In genomic region chr13:49131342-49131855, GRCm38 (mm10) we compare ENCODE assay signal across 13 mouse cellular contexts. TPM values are rescaled to one million over a fixed set of nuclear protein-coding genes. Genes with fewer than 3 reads are reported as not detected.
DNase-seq lines count a peak whose midpoint lies in the region; ATAC-seq and TF ChIP-seq lines count a peak whose summit lies in the region.
"Had no signal": no experiment of that assay in that cellular context is flagged by ENCODE, and none has a peak within 500 bp of the region (broad histone marks: within the 10 kb centered on the region; RNA-seq: fewer than 3 reads in every experiment).

No protein-coding gene starts in this region.

- peak overlapping the region; percentile 84 for H3K27ac ChIP-seq in gastrocnemius, adult 2 months
- H3K27ac ChIP-seq in neural tube, embryonic 11.5 days (ENCODE audit: low read depth, low read length), result peak overlapping the region; percentile 15; the same call in 1 of the 2 replicates
- H3K27ac ChIP-seq in intestine, embryonic 16.5 days (ENCODE audit: low read length), result peak overlapping the region; percentile 80
- H3K27ac ChIP-seq in stomach, embryonic 16.5 days (ENCODE audit: low read length), result peak overlapping the region; percentile 79
- H3K27ac ChIP-seq in kidney, embryonic 16.5 days (ENCODE audit: low read length), result no peak overlapping the region
- H3K27ac ChIP-seq: limb, embryonic 12.5 days had no signal

- 65% methylated on average over 4 of the region's 4 CpGs for WGBS in neural tube, embryonic 11.5 days
- WGBS in intestine, embryonic 16.5 days, result 60% methylated on average over 4 of the region's 4 CpGs
- WGBS in stomach, embryonic 16.5 days, result 70% methylated on average over 4 of the region's 4 CpGs
- 60% methylated on average over 4 of the region's 4 CpGs for WGBS in kidney, embryonic 16.5 days

- peaks cover 24% of the 10 kb centered on the region for H3K4me1 ChIP-seq in neural tube, embryonic 11.5 days (ENCODE audit: control insufficient read depth, insufficient read depth, low read length)
- H3K4me1 ChIP-seq in intestine, embryonic 16.5 days (ENCODE audit: control insufficient read depth, insufficient read depth, low read length), result peaks cover 46% of the 10 kb centered on the region
- H3K4me1 ChIP-seq in stomach, embryonic 16.5 days (ENCODE audit: control insufficient read depth, insufficient read depth, low read length), result peaks cover 44% of the 10 kb centered on the region
- H3K4me1 ChIP-seq in kidney, embryonic 16.5 days (ENCODE audit: insufficient read depth, low read length), result peaks cover 12% of the 10 kb centered on the region

- no peaks in the 10 kb centered on the region for H3K9me3 ChIP-seq in neural tube, embryonic 11.5 days (ENCODE audit: control insufficient read depth, low read length)
- H3K9me3 ChIP-seq in intestine, embryonic 16.5 days (ENCODE audit: control insufficient read depth, low read length), result no peaks in the 10 kb centered on the region
- no peaks in the 10 kb centered on the region for H3K9me3 ChIP-seq in stomach, embryonic 16.5 days (replicated peaks; ENCODE audit: control insufficient read depth, low read length)
- H3K9me3 ChIP-seq in kidney, embryonic 16.5 days (ENCODE audit: low read length), result no peaks in the 10 kb centered on the region
- H3K9me3 ChIP-seq: limb, embryonic 12.5 days had no signal

- no peak overlapping the region for H3K4me2 ChIP-seq in neural tube, embryonic 11.5 days (ENCODE audit: low read depth)
- 0 out of 2 replicates have a peak overlapping the region, but pooled peaks have one; percentile 8 for H3K4me2 ChIP-seq in intestine, embryonic 16.5 days (ENCODE audit: low read depth, low read length)
- H3K4me2 ChIP-seq in stomach, embryonic 16.5 days (ENCODE audit: low read depth, low read length), result no peak overlapping the region
- H3K4me2 ChIP-seq in kidney, embryonic 16.5 days (replicated peaks; ENCODE audit: low read depth, low read length), result no peak overlapping the region
- H3K4me2 ChIP-seq: limb, embryonic 12.5 days had no signal

- no peak for ATAC-seq in neural tube, embryonic 11.5 days (ENCODE audit: insufficient read depth, low FRiP score, low TSS enrichment)
- ATAC-seq in intestine, embryonic 16.5 days, result peak; percentile 56
- peak; percentile 7; the same call in 1 of the 2 replicates for ATAC-seq in stomach, embryonic 16.5 days (ENCODE audit: insufficient read depth, low FRiP score)
- no peak for ATAC-seq in kidney, embryonic 16.5 days (ENCODE audit: low FRiP score, low TSS enrichment)

- intact Hi-C loops in gastrocnemius, adult 2 months (cut with DNase I), result no loop called here

- H3K9ac ChIP-seq in neural tube, embryonic 11.5 days (ENCODE audit: low read length), result no peak overlapping the region
- peak overlapping the region; percentile 36; the same call in 1 of the 2 replicates for H3K9ac ChIP-seq in intestine, embryonic 16.5 days (ENCODE audit: low read depth, low read length)
- H3K9ac ChIP-seq in stomach, embryonic 16.5 days (ENCODE audit: low read length), result peak overlapping the region; percentile 42; the same call in 1 of the 2 replicates
- no peak overlapping the region for H3K9ac ChIP-seq in kidney, embryonic 16.5 days (replicated peaks; ENCODE audit: low read length)
- H3K9ac ChIP-seq: limb, embryonic 12.5 days had no signal

- H3K36me3 ChIP-seq in neural tube, embryonic 11.5 days (ENCODE audit: control insufficient read depth, insufficient read depth, low read length), result no peaks in the 10 kb centered on the region
- no peaks in the 10 kb centered on the region for H3K36me3 ChIP-seq in intestine, embryonic 16.5 days (ENCODE audit: control insufficient read depth, insufficient read depth, low read length)
- no peaks in the 10 kb centered on the region for H3K36me3 ChIP-seq in stomach, embryonic 16.5 days (ENCODE audit: control insufficient read depth, insufficient read depth, low read length)
- no peaks in the 10 kb centered on the region for H3K36me3 ChIP-seq in kidney, embryonic 16.5 days (ENCODE audit: insufficient read depth, low read length)
- H3K36me3 ChIP-seq: limb, embryonic 12.5 days had no signal

- no peak for TF ChIP-seq CTCF in gastrocnemius, adult 2 months (IDR thresholded peaks at IDR 0.05)

- H3K27me3 ChIP-seq in neural tube, embryonic 11.5 days (ENCODE audit: control insufficient read depth, insufficient read depth, low read length), result no peaks in the 10 kb centered on the region
- no peaks in the 10 kb centered on the region for H3K27me3 ChIP-seq in intestine, embryonic 16.5 days (replicated peaks; ENCODE audit: control insufficient read depth, insufficient read depth, low read length)
- H3K27me3 ChIP-seq in stomach, embryonic 16.5 days (ENCODE audit: control insufficient read depth, insufficient read depth, low read length), result no peaks in the 10 kb centered on the region
- no peaks in the 10 kb centered on the region for H3K27me3 ChIP-seq in kidney, embryonic 16.5 days (ENCODE audit: insufficient read depth, low read length)
- H3K27me3 ChIP-seq: limb, embryonic 12.5 days had no signal

- no peak overlapping the region for H3K4me3 ChIP-seq in gastrocnemius, adult 2 months
- H3K4me3 ChIP-seq in neural tube, embryonic 11.5 days (ENCODE audit: low read depth, low read length), result no peak overlapping the region
- H3K4me3 ChIP-seq in intestine, embryonic 16.5 days (ENCODE audit: low read length), result no peak overlapping the region
- no peak overlapping the region for H3K4me3 ChIP-seq in stomach, embryonic 16.5 days (replicated peaks; ENCODE audit: low read length)
- no peak overlapping the region for H3K4me3 ChIP-seq in kidney, embryonic 16.5 days (ENCODE audit: low read length)
- H3K4me3 ChIP-seq: limb, embryonic 12.5 days had no signal

- no peak for DNase-seq in gastrocnemius, adult 2 months
- DNase-seq in gastrocnemius, postnatal 4 days (ENCODE audit: low spot score in 2 of 2), result no peak
- no peak for DNase-seq in neural tube, embryonic 11.5 days (ENCODE audit: low spot score)
- no peak for DNase-seq in neural tube, embryonic 10.5 days (ENCODE audit: extremely low spot score, low spot score)
- DNase-seq in heart, adult 9 months (ENCODE audit: low spot score in 2 of 2), result no peak
- DNase-seq: cerebellum, postnatal 36 days; kidney, adult 8-10 months had no signal

RNA-seq across cellular contexts. Expression of gene Wnk2, which starts 16.4 kb away (rescaled TPM):
- 10 to 100 TPM; 58.9 to 99.2 TPM for total RNA-seq in gastrocnemius, adult 2 months (2021)
- total RNA-seq in gastrocnemius, postnatal 4 days (2021), result 10 to 100 TPM; 53.8 to 57.2 TPM
- 9.5 and 10.7 TPM in 2 replicates for polyA plus RNA-seq in neural tube, embryonic 11.5 days (2014; fragmentation: Nextera tagmentation; extraction: Ambion mirVana)
- polyA plus RNA-seq in intestine, embryonic 16.5 days (2015; fragmentation: Nextera tagmentation; extraction: Ambion mirVana), result 2.9 and 3.5 TPM in 2 replicates
- 3.3 and 3.4 TPM in 2 replicates for polyA plus RNA-seq in stomach, embryonic 16.5 days (2015; fragmentation: Nextera tagmentation; extraction: Ambion mirVana)
- polyA plus RNA-seq in kidney, embryonic 16.5 days (2015; fragmentation: Nextera tagmentation; extraction: Ambion mirVana), result 1.0 and 1.2 TPM in 2 replicates
- total RNA-seq: monocyte, adult 5-6 weeks had no signal
- polyA plus RNA-seq: C2C12 had no signal

RNA-seq across cellular contexts. Expression of gene Ninj1, which starts 55.9 kb away (rescaled TPM):
- total RNA-seq in gastrocnemius, adult 2 months (2021), result 10 to 100 TPM; 17.2 to 18.7 TPM
- 10 to 100 TPM; 23.7 to 26.1 TPM for total RNA-seq in gastrocnemius, postnatal 4 days (2021)
- 20.4 TPM in 2 replicates for polyA plus RNA-seq in neural tube, embryonic 11.5 days (2014; fragmentation: Nextera tagmentation; extraction: Ambion mirVana)
- polyA plus RNA-seq in intestine, embryonic 16.5 days (2015; fragmentation: Nextera tagmentation; extraction: Ambion mirVana), result 60.0 and 63.3 TPM in 2 replicates
- polyA plus RNA-seq in stomach, embryonic 16.5 days (2015; fragmentation: Nextera tagmentation; extraction: Ambion mirVana), result 57.8 and 61.0 TPM in 2 replicates
- polyA plus RNA-seq in kidney, embryonic 16.5 days (2015; fragmentation: Nextera tagmentation; extraction: Ambion mirVana), result 76.1 and 77.1 TPM in 2 replicates

Comparison
In these comparisons a context has a peak if more than half of its experiments do, and no peak if none do; other contexts are left out.
1. ATAC-seq: peak in intestine, embryonic 16.5 days (single experiment) and stomach, embryonic 16.5 days (single experiment); none in neural tube, embryonic 11.5 days (single experiment) and kidney, embryonic 16.5 days (single experiment).
2. H3K9ac ChIP-seq: peak in intestine, embryonic 16.5 days (single experiment) and stomach, embryonic 16.5 days (single experiment); none in neural tube, embryonic 11.5 days (single experiment) and kidney, embryonic 16.5 days (single experiment).